Mouse (Mus musculus): ENCODE measurements around the gene Traf3.

DNA sequence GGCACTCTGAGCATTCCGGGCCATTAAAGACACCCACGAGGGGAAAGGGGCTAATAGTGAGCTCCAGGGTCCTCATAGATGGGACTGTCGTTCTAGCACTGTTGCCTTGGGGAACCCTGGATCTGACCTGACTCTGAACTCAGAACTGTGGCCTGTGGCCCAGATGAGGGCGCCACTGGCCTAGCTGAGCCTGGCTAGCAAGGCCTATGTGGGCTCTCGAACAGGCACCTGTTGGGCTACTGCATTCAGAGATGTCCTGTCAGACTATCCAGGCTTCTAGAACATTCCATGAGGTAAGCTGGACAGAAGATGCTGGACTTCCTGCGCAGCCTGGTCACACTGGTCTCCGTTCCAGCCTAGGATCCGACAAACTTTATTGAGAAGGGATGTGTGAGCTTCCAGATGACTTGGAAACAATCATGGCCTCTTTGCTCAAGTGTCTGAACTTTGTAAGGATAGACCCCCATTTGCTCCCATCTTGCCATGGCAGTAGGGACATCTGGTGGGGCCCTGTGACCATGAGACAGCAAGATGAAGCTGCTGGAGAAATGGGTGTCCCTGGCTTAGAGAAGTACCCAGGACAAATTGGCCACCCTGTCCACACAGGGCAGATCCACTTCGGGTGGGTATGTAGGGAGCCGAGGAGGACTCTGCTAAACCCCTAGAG is 891 bp upstream of the Traf3 start:
- TF ChIP-seq POLR2A (IDR thresholded peaks at IDR 0.05; ENCODE audit: low read depth, low read length) (no peak), CTCF (IDR thresholded peaks at IDR 0.05; ENCODE audit: borderline replicate concordance, insufficient read depth, low read length) (peak; percentile 41; the same call in 1 of the 2 replicates)

Data from embryonic fibroblast, embryonic 13.5 days (primary cell).